Mouse (Mus musculus) limb, embryonic 14.5 days (tissue): Measurements from ENCODE around the gene Rcn3. TPM values are rescaled to one million over a fixed set of nuclear protein-coding genes. Genes with fewer than 3 reads are reported as not detected.

ENCODE experiments used
- ATAC-seq: fragments of 200-750 bp; cut with Nextera tagmentation; 2 replicates; pipeline ENCODE4 v1.8.0; 2017; ENCODE audit warnings: low read depth, moderate number of reproducible peaks, moderate TSS enrichment; ENCODE audit not compliant: low FRiP score
- DNase-seq: peaks from one replicate; pipeline ENCODE4 v3.0.0-alpha.2; 2015; ENCODE audit warnings: low spot score
- H3K27ac ChIP-seq: fragments of 300-500 bp; sonication (generic); replicated peaks from 2 replicates; pipeline ENCODE4 v1.5.1; 2014; ENCODE audit warnings: low read depth, mild to moderate bottlenecking, low read length, moderate library complexity, mixed read lengths
- H3K27me3 ChIP-seq: fragments of 300-500 bp; sonication (generic); 2 replicates; pipeline ENCODE4 v1.6.1; 2014; ENCODE audit warnings: low read length, mixed read lengths; ENCODE audit not compliant: control insufficient read depth, insufficient read depth
- H3K36me3 ChIP-seq: fragments of 300-500 bp; sonication (generic); 2 replicates; pipeline ENCODE4 v1.6.1; 2014; ENCODE audit warnings: mild to moderate bottlenecking, low read length, moderate library complexity, mixed read lengths; ENCODE audit not compliant: control insufficient read depth, insufficient read depth
- H3K4me1 ChIP-seq: fragments of 300-500 bp; sonication (generic); 2 replicates; pipeline ENCODE4 v1.6.1; 2014; ENCODE audit warnings: antibody characterized with exemption, low read length, mixed read lengths; ENCODE audit not compliant: control insufficient read depth, insufficient read depth
- H3K4me2 ChIP-seq: fragments of 300-500 bp; sonication (generic); replicated peaks from 2 replicates; pipeline ENCODE4 v1.6.1; 2014; ENCODE audit warnings: low read depth, mild to moderate bottlenecking, low read length, moderate library complexity; ENCODE audit not compliant: severe bottlenecking
- H3K4me3 ChIP-seq: fragments of 300-500 bp; sonication (generic); replicated peaks from 2 replicates; pipeline ENCODE4 v1.5.1; 2014; ENCODE audit warnings: low read length
- H3K9ac ChIP-seq: fragments of 300-500 bp; sonication (generic); 2 replicates; pipeline ENCODE4 v1.6.1; 2014; ENCODE audit warnings: mild to moderate bottlenecking, low read depth, low read length, moderate library complexity; ENCODE audit not compliant: severe bottlenecking
- H3K9me3 ChIP-seq: fragments of 300-500 bp; sonication (generic); 2 replicates; pipeline ENCODE4 v1.6.1; 2016; ENCODE audit warnings: low read length; ENCODE audit not compliant: control insufficient read depth
- POLR2A ChIP-seq: fragments of 200-500 bp; IDR thresholded peaks from 2 replicates; pipeline ENCODE4 v1.8.0; 2012; ENCODE audit warnings: inconsistent platforms, mild to moderate bottlenecking, moderate library complexity, borderline replicate concordance; ENCODE audit not compliant: insufficient read depth, insufficient read length; ENCODE audit errors: extremely low read depth
- WGBS: fragments of 180-500 bp; shearing (Covaris S2); extraction: QIAGEN DNeasy Blood & Tissue Kit; methylation state at CpG from one replicate; pipeline ENCODE4 v1.1.7; 2014; 5-methylcytosine and 5-hydroxymethylcytosine counted together
- polyA plus RNA-seq, 2 experiments: library from polyadenylated mRNA; depleted of rRNA in 1 of 2; stranded (reverse) in 1 of 2; unstranded in 1 of 2; fragments of >200 nt; fragmentation: Nextera tagmentation in 1 of 2; extraction: Ambion mirVana in 1 of 2; gene quantifications; 2 replicates each; pipeline versions ENCODE4 v1.2.1 to v1.2.3; 2012 to 2014

Rcn3 gene
- polyA plus RNA-seq, 2 experiments, result 577 to 679 TPM

GRCm38 (mm10) chr7:45092828-45093515 lies 951 bp upstream of the Rcn3 start:
- WGBS, result 29% methylated on average over 12 of the region's 12 CpGs
- Histone ChIP-seq H3K4me3 (no peak overlapping the region), H3K27ac (peak overlapping the region; percentile 82), H3K9me3 (no peaks in the 10 kb centered on the region), H3K4me1 (peaks cover 19% of the 10 kb centered on the region), H3K27me3 (no peaks in the 10 kb centered on the region), H3K4me2 (peak overlapping the region; percentile 31; the same call in 1 of the 2 replicates), H3K9ac (peak overlapping the region; percentile 18; the same call in 1 of the 2 replicates), H3K36me3 (peaks cover 19% of the 10 kb centered on the region)
- no peak for TF ChIP-seq POLR2A
- ATAC-seq, result no peak
- peak; percentile 78 for DNase-seq

DNA sequence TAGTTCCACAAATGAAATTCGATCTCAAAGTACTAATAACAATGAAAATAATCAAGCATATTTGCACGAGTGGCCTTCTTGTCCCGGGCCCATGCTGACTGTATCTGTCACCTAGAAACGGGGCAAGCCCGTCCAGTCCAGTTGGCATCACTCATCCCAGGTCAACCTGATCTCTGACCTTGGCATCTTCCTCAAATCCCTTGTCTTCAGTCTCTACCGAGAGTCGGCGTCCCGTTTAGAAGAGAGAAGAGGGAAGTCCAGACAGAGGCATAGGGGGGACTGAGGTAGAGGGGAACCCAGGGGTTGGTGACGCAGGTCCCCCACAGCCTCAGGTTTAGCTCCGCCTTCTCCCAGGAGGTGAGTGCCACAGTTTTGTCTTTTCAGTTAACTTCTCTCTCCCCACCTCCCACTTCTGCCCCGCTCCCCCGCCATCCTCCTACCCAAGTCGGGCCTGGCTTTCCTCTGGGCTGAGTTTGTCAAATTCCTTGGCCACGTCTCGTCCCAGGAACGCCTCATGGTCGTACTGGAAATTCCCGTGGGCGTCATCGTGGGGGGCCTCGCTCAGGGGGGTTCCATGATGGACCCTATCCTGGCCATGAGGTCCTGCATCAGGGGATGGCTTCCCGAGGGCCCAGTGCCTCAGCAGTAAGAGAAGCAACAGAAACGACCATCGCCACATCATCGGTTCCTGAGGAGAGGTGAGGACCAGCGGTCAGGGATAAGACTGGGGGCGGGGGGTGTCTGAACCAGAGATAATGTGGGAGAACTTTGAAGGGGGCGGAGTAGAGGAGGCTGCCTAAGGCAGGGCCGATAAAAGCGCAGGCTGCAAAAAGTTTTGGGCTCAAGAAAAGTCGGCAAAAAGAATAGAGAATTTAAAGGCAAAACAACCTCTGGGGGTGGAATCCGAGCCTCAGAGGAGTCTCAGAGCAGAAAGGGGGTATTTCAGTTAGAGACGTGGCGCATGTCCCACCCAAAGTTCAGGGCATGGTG lies 725 bp downstream of the Rcn3 start:
- Histone ChIP-seq H3K4me1 (peaks cover 19% of the 10 kb centered on the region), H3K9me3 (no peaks in the 10 kb centered on the region), H3K4me3 (peak overlapping the region; percentile 74), H3K36me3 (peaks cover 34% of the 10 kb centered on the region), H3K9ac (peak overlapping the region; percentile 88), H3K4me2 (peak overlapping the region; percentile 85), H3K27me3 (no peaks in the 10 kb centered on the region), H3K27ac (peak overlapping the region; percentile 95)
- WGBS, result 8% methylated on average over 34 of the region's 35 CpGs
- peak; percentile 42 for DNase-seq
- no peak for TF ChIP-seq POLR2A
- peak; percentile 56 for ATAC-seq

DNA sequence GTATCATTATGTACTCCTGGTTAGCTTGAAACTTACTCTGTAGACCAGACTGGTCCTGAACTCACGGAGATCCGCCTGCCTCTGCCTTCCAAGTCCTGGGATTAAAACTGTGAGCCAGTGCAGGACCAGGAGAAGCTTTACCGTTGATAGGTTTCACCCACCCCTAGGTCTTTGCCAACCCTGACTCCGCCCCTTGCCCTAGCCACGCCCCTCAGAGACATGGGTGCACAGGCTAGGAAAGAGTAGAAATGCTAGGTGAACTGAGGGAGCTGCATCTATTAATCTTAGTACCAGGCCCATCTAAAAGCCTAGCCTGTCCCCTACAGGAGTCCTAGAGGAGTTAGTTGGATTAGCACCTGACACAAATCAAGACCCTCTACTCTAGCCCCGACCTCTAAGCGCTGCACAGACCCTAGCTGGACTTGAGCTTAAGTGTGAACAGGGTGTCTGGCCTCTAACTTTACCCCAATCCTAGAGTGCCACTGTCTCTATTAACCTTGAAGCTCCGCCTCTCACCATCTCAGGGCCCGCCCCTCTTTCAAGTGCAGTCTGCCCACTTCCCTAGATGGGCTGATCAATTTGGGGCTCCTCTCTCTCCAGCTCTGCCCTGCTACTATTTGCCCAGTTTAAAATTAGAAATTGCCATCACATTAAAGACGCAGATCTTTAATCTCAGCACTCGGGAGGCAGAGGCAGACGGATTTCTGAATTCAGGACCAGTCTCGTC lies 1.6 kb downstream of the Rcn3 start:
- no peak for DNase-seq

GRCm38 (mm10) chr7:45088597-45088996 lies 3.4 kb downstream of the Rcn3 start:
- peaks cover 60% of the 10 kb centered on the region for H3K36me3 ChIP-seq
- no peak for TF ChIP-seq POLR2A
- no peak overlapping the region for H3K4me2 ChIP-seq
- H3K9ac ChIP-seq, result no peak overlapping the region
- H3K4me1 ChIP-seq, result peaks cover 13% of the 10 kb centered on the region
- H3K27ac ChIP-seq, result no peak overlapping the region
- H3K27me3 ChIP-seq, result no peaks in the 10 kb centered on the region
- H3K4me3 ChIP-seq, result no peak overlapping the region
- ATAC-seq (no peak), DNase-seq (no peak)
- 93% methylated on average over 16 of the region's 17 CpGs for WGBS
- no peaks in the 10 kb centered on the region for H3K9me3 ChIP-seq

More for the DNA sequence above, 1.6 kb downstream of the Rcn3 start:
- ATAC-seq, result no peak
- peak overlapping the region; percentile 88 for H3K9ac ChIP-seq
- peaks cover 43% of the 10 kb centered on the region for H3K36me3 ChIP-seq
- 77% methylated on average over 13 of the region's 13 CpGs for WGBS
- TF ChIP-seq POLR2A, result no peak
- peaks cover 19% of the 10 kb centered on the region for H3K4me1 ChIP-seq
- H3K27ac ChIP-seq, result peak overlapping the region; percentile 95
- peak overlapping the region; percentile 85 for H3K4me2 ChIP-seq
- H3K4me3 ChIP-seq, result peak overlapping the region; percentile 74
- H3K27me3 ChIP-seq, result no peaks in the 10 kb centered on the region
- no peaks in the 10 kb centered on the region for H3K9me3 ChIP-seq

- ATAC-seq (no peak), DNase-seq (no peak)
- no peak overlapping the region for H3K27ac ChIP-seq
- H3K4me1 ChIP-seq, result peaks cover 6% of the 10 kb centered on the region
- WGBS, result 77% methylated on average over 4 of the region's 4 CpGs
- H3K36me3 ChIP-seq, result peaks cover 75% of the 10 kb centered on the region
- no peak for TF ChIP-seq POLR2A
- no peaks in the 10 kb centered on the region for H3K27me3 ChIP-seq
- no peak overlapping the region for H3K4me3 ChIP-seq
- H3K9ac ChIP-seq, result no peak overlapping the region
- H3K9me3 ChIP-seq, result no peaks in the 10 kb centered on the region
- no peak overlapping the region for H3K4me2 ChIP-seq
These were observed 5.9 kb downstream of the Rcn3 start for GRCm38 (mm10) chr7:45086084-45086483.
